Mouse (Mus musculus): ENCODE data around the gene Crtc3. TPM values are rescaled to one million over a fixed set of nuclear protein-coding genes. Genes with fewer than 3 reads are reported as not detected.

The Crtc3 gene
- total and polyA plus RNA-seq, 3 experiments: 4.2 to 15.8 TPM; not detected in 1

- Histone ChIP-seq H3K79me2 (ENCODE audit: control insufficient read depth, insufficient read depth, low read length, poor library complexity) (no peaks in the 10 kb centered on the region), H3K4me3 (ENCODE audit: control insufficient read depth in 1 of 2, insufficient read depth in 1 of 2, low read depth in 2 of 2, low read length in 2 of 2) (no peak overlapping the region), H3K27me3 (ENCODE audit: control insufficient read depth in 1 of 2, insufficient read depth in 2 of 2, low read length in 2 of 2) (no peaks in the 10 kb centered on the region), H3K36me3 (ENCODE audit: control insufficient read depth in 1 of 2, insufficient read depth in 2 of 2, low read length in 2 of 2) (no peaks in the 10 kb centered on the region), H3K4me1 (ENCODE audit: control insufficient read depth in 1 of 2, insufficient read depth in 2 of 2, low read length in 2 of 2) (no peaks in the 10 kb centered on the region), H3K9ac (ENCODE audit: control insufficient read depth, low read depth, low read length, poor library complexity, severe bottlenecking) (no peak overlapping the region), H3K9me3 (replicated peaks; ENCODE audit: insufficient read depth, low read length) (no peaks in the 10 kb centered on the region), H3K27ac (ENCODE audit: control insufficient read depth, low read depth, low read length) (no peak overlapping the region)
- TF ChIP-seq RCOR1 (IDR thresholded peaks at IDR 0.05; ENCODE audit: low read depth, low read length): no peak
- no peak for TF ChIP-seq POLR2AphosphoS5 (IDR thresholded peaks at IDR 0.05; ENCODE audit: borderline replicate concordance, low read depth, low read length)
- TF ChIP-seq SIN3A (IDR thresholded peaks at IDR 0.05; ENCODE audit: low read length): no peak
- no peak for TF ChIP-seq CTCF (IDR thresholded peaks at IDR 0.05 in 2 of 3, conservative IDR thresholded peaks at IDR 0.05 in 1 of 3; ENCODE audit: control insufficient read depth in 1 of 3, insufficient read depth in 1 of 3, low read depth in 2 of 3, low read length in 3 of 3, poor library complexity in 1 of 3, severe bottlenecking in 1 of 3)
- TF ChIP-seq MYC (IDR thresholded peaks at IDR 0.05; ENCODE audit: low read depth, low read length): no peak
- no peak for TF ChIP-seq POLR2AphosphoS2 (IDR thresholded peaks at IDR 0.05; ENCODE audit: low read length)
- no peak for TF ChIP-seq ELF1 (IDR thresholded peaks at IDR 0.05; ENCODE audit: low read depth, low read length)
- no peak for TF ChIP-seq ZMIZ1 (IDR thresholded peaks at IDR 0.05; ENCODE audit: low read depth, low read length)
- no peak for TF ChIP-seq TCF12 (IDR thresholded peaks at IDR 0.05; ENCODE audit: low read depth, low read length)
- DNase-seq (ENCODE audit: low read depth, low spot score): no peak
Measured at GRCm38 (mm10) chr7:80612191-80612787, 76.4 kb downstream of the Crtc3 start.

- no peak for DNase-seq (ENCODE audit: low read depth, low spot score)
- no peaks in the 10 kb centered on the region for H3K79me2 ChIP-seq (ENCODE audit: control insufficient read depth, insufficient read depth, low read length, poor library complexity)
- H3K4me3 ChIP-seq (ENCODE audit: control insufficient read depth in 1 of 2, insufficient read depth in 1 of 2, low read depth in 2 of 2, low read length in 2 of 2): no peak overlapping the region
- no peaks in the 10 kb centered on the region for H3K4me1 ChIP-seq (ENCODE audit: control insufficient read depth in 1 of 2, insufficient read depth in 2 of 2, low read length in 2 of 2)
- TF ChIP-seq KAT2A (conservative IDR thresholded peaks at IDR 0.05; ENCODE audit: low read depth, low read length): no peak
- H3K27me3 ChIP-seq (ENCODE audit: control insufficient read depth in 1 of 2, insufficient read depth in 2 of 2, low read length in 2 of 2): no peaks in the 10 kb centered on the region
- H3K9me3 ChIP-seq (replicated peaks; ENCODE audit: insufficient read depth, low read length): no peaks in the 10 kb centered on the region
- no peak overlapping the region for H3K27ac ChIP-seq (ENCODE audit: control insufficient read depth, low read depth, low read length)
- no peaks in the 10 kb centered on the region for H3K36me3 ChIP-seq (ENCODE audit: control insufficient read depth in 1 of 2, insufficient read depth in 2 of 2, low read length in 2 of 2)
- H3K9ac ChIP-seq (ENCODE audit: control insufficient read depth, low read depth, low read length, poor library complexity, severe bottlenecking): no peak overlapping the region
Measured at GRCm38 (mm10) chr7:80611646-80612045, 77.0 kb downstream of the Crtc3 start.

DNA sequence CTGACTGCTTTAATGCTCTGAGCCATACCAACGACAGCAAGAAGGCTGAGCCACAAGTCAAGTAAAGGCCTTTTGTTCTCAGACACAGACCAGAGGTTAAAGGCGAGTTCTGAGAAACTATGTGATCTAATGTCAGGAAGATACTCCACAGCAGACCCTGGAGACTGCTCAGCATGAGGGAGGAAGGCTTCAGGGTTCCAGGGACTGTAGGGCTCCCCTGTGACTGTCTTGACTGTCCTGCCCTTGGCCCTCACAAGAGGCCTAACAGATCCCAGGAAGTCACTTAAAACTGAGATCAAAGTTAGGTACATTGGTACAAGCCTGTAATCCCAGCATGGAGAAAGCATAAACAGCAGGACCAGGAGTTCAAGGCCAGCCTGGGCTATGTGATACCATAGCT lies 81.2 kb downstream of the Crtc3 start:
- H3K79me2 ChIP-seq (ENCODE audit: control insufficient read depth, insufficient read depth, low read length, poor library complexity): no peaks in the 10 kb centered on the region
- no peaks in the 10 kb centered on the region; a peak in 1 of 4 replicates for H3K36me3 ChIP-seq (ENCODE audit: control insufficient read depth in 1 of 2, insufficient read depth in 2 of 2, low read length in 2 of 2)
- no peak overlapping the region for H3K27ac ChIP-seq (ENCODE audit: control insufficient read depth, low read depth, low read length)

More for the DNA sequence above, 81.2 kb downstream of the Crtc3 start:
- H3K27me3 ChIP-seq (ENCODE audit: control insufficient read depth in 1 of 2, insufficient read depth in 2 of 2, low read length in 2 of 2): no peaks in the 10 kb centered on the region
- H3K4me3 ChIP-seq (ENCODE audit: control insufficient read depth in 1 of 2, insufficient read depth in 1 of 2, low read depth in 2 of 2, low read length in 2 of 2): no peak overlapping the region
- DNase-seq (ENCODE audit: low read depth, low spot score): no peak
- no peak overlapping the region for H3K9ac ChIP-seq (ENCODE audit: control insufficient read depth, low read depth, low read length, poor library complexity, severe bottlenecking)
- H3K4me1 ChIP-seq (ENCODE audit: control insufficient read depth in 1 of 2, insufficient read depth in 2 of 2, low read length in 2 of 2): no peaks in the 10 kb centered on the region
- TF ChIP-seq JUND (IDR thresholded peaks at IDR 0.05; ENCODE audit: low read depth, low read length) (no peak), ZC3H11A (IDR thresholded peaks at IDR 0.05; ENCODE audit: low read depth, low read length) (no peak), CHD2 (IDR thresholded peaks at IDR 0.05; ENCODE audit: low read length) (no peak), ETS1 (IDR thresholded peaks at IDR 0.05; ENCODE audit: low read depth, low read length) (no peak), SIN3A (IDR thresholded peaks at IDR 0.05; ENCODE audit: low read length) (no peak), POLR2AphosphoS5 (IDR thresholded peaks at IDR 0.05; ENCODE audit: borderline replicate concordance, low read depth, low read length) (no peak), NRF1 (IDR thresholded peaks at IDR 0.05; ENCODE audit: insufficient read depth, low read depth, low read length, poor library complexity, severe bottlenecking) (no peak), RCOR1 (IDR thresholded peaks at IDR 0.05; ENCODE audit: low read depth, low read length) (no peak), BHLHE40 (IDR thresholded peaks at IDR 0.05; ENCODE audit: borderline replicate concordance, low read depth, low read length) (no peak), POLR2AphosphoS2 (IDR thresholded peaks at IDR 0.05; ENCODE audit: low read length) (no peak)
- H3K9me3 ChIP-seq (replicated peaks; ENCODE audit: insufficient read depth, low read length): no peaks in the 10 kb centered on the region
